Mouse (Mus musculus): ENCODE measurements around the gene Trappc3.

GRCm38 (mm10) chr4:126290314-126290713 is 28.2 kb downstream of the Trappc3 start:
- no peak for TF ChIP-seq CTCF (IDR thresholded peaks at IDR 0.05; ENCODE audit: low read depth, low read length)
- TF ChIP-seq GATA1 (IDR thresholded peaks at IDR 0.05; ENCODE audit: borderline replicate concordance, low read length), result no peak
- no peak for TF ChIP-seq TAL1 (conservative IDR thresholded peaks at IDR 0.05; ENCODE audit: low read depth, low read length)
- no peak for TF ChIP-seq GATA2 (IDR thresholded peaks at IDR 0.05; ENCODE audit: borderline replicate concordance, low read depth, low read length)
- TF ChIP-seq POLR2AphosphoS5 (IDR thresholded peaks at IDR 0.05; ENCODE audit: insufficient replicate concordance, low read depth, low read length), result no peak

All from G1E (cell line).